Mouse (Mus musculus) cerebral cortex, adult 2 months (tissue): Measurements from ENCODE around the gene Ddx20.

ENCODE experiments used
- WGBS: fragments of 180-500 bp; shearing (Covaris S2); methylation state at CpG from one replicate; pipeline ENCODE4 v1.1.7; 2018; 5-methylcytosine and 5-hydroxymethylcytosine counted together

Gene Ddx20

DNA sequence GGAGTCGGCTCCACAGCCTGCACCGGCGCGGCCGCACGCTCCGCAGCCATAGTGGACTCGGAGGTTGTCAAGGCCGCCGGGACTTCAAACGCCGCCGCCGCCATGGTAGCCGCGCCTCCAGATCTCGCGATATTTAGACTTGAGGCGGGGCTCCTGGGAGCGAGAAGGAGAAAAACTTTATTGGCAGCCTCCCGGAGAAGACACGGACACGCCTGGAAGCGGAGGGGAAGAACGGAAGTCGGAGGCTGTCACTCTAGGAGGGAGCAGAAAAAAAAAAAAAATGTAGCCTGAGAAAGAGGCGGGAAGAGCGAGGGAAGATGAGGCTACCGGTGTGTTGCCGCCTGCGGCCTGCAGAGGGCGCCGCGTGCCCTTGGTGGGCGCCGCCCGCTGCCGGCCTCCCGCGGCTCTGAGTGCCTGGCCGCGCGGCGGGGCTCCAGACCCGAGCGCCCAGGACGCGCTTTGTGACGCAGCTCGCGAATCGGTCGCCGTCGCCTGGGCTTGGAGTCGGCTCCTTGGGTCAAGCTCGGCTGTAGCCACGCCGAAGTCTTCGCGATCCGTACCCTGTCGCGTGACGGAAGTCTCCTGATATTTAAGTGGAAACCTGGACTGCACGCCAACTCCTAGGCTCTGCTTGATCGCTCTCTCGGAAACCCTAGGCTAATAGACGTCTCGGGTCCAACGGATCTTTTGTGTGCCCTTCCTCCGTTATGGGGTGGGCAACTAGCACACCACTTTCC, at the start of gene Ddx20:
Ddx20 (minus strand) TSS at position 251 of the 737 bp plus-strand sequence.
- WGBS: under 1% methylated on average over 72 of the region's 72 CpGs

DNA sequence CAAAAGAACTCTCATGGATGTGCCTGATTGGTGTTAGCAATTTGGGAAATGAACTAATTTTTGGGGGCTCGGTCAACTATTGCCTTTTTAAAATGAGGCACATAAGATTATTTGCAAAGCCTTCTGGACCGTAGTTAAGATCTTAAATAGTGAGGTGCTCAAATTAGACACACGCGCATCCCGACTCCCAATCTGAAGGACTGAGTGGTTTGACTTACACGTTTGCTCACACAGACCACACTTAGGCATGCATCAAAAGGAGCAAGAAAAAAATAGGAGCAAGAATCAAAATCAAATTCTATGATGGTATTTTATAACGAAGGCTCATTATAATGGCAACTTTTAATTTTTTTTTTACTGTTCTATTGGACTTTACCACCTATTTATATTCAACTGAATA, 49.7 kb upstream of the Ddx20 start:
- WGBS: 90% methylated on average over 7 of the region's 7 CpGs

DNA sequence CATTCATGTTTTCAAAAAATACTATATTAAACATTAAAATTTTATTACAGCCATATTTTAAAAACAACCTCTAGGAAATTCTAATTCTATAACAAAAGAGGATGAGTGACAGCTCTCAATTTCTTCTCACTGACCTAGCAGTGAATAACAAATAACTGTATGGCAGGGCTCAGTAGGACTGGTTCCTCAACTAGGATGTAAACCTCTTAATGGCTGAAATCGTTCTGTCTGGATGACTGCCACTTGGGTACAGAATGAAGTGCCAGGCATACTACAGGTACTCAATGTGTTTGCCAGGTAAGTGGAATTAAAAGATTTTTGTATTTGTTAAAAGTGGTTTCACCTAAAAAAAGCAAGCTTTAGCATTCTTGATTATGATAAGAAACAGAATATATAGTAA, 48.8 kb upstream of the Ddx20 start:
- 80% methylated on average over 1 of the region's 1 CpGs for WGBS

DNA sequence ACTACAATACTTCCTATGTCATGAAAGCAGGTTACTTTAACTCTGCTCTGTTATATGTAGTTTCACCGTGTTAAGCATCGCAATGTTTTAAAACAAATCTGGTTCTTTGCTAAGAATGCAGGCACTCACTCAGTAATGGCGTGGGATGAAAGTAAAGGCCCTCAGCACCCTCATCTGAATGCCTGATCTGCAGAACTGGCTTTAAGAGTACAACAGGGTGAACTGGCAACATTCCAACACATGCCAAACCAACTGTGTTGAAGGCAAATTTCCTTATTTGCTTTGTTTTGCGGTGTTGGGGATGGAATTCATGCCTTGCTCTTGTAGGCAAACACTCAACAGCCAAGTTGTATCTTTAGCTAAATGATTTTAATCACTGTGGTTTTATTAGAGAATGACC, 46.2 kb upstream of the Ddx20 start:
- 79% methylated on average over 4 of the region's 4 CpGs for WGBS

DNA sequence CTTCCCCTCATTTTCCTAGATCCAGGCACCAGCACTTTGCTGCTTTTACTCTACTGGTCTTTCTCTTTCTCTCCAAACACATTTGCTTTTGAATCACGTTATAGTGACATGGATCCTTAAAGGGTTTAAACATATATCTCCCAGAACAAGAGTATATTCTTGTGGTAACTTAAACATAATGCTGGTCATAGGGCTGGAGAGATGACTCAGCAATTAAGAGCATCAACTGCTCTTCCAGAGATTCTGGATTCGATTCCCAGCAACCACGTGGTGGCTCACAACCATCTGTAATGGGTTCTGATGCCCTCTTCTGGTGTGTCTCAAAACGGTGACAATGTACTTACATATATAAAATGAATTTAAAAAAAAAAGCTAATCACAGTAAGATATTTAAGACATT, 45.0 kb upstream of the Ddx20 start:
- WGBS: 87% methylated on average over 4 of the region's 4 CpGs

DNA sequence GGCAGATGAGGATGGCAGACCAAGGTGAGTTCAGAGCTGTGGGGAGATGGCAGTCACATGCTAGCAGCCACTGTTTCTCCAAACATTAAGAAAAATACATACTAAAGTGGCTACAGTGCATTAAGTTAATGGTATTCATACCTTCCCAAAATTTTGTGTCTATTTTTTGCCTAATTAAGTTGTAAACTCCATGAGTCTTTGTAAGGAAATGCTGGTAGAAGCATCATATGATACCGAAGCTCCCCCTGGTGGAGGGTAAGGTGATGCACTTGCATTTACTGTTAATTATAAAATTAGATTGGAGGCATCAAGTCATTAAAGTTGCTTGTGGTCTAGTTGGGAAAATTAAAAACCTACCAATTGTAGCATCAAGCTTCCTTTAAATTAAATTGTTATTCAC, 38.7 kb upstream of the Ddx20 start:
- WGBS: 0% methylated on average over 1 of the region's 1 CpGs

DNA sequence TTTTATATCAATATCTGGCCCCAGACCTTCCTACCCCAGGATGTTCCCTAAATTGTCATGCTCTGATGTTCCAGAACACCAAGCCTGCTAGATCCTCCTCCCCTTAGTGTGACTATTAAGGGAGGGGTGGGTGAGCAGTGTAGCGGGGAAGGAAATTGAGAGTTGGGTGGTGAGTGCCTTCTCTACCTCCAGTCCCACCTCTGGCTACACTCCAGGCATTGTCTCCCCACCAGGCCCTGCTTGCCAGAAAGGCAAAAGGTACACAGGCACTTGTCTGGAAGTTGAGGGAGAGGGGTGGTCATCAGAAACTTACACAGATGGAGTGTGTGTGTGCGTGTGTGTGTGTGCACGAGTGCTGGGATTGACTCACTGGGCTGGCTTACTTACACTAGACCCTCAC, 35.1 kb upstream of the Ddx20 start:
- 61% methylated on average over 3 of the region's 3 CpGs for WGBS

DNA sequence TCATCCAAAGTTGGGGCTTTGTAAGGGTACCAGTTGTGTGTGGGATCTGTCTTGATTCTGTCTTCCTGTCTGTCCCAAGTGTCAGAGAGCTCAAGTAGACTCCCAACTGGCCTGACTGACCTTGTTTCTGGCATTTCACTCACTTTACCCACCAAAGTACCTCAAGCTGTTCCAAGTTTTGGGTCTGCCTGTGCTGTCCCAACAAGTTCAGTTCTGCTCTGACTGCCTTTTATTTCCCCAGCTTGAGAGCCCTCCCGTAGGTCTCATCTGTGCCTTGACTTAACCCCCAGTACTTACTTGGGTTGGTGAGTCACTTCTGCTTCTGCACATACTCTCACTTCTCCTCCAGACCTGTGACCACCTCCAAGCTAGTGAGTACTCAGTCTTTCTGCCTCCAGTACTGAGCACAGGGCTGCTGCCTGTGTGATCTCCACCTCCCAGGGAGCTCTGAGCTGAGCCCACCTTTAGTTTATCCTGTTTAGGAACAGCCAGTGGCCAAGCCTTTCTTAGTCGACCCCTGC, 34.4 kb upstream of the Ddx20 start:
- WGBS: 48% methylated on average over 2 of the region's 2 CpGs

DNA sequence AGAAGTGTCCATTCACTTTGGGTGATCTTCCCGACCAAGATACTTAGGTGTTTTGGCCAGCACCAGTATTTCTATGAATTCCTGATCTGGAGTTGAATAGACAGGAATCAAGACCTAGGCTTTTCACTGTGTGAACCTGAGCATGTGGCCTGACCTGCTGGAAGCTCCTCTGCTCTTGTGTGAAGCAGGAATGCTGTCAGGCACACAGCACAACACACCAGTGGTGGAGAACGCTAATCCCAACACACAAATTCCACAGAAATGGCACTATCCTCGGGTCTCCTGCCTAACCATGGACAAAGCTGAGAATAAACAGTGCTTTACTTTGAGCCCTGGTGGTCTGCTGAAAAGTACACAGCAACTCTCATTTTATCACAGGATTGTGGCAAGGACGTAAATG, 33.1 kb upstream of the Ddx20 start:
- 49% methylated on average over 4 of the region's 4 CpGs for WGBS

DNA sequence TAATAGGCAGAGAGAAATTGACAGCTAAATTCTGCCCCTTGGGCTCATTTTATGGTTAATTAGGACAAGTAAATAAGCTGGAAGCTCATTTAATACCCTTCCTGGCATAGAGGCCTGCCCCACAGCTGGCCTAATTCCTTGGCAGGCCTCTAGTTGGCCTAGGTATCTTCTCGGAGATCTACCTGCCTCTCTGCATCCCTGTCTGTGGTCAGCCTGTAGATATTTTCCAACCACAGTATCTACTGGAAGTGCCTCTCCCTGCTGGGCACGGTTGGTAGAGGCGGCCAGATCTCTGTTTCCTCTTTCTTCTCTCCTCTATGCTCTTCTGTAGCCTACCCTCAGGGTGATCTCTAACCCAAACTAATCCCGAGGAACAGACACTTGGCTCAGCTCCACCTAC, 32.6 kb upstream of the Ddx20 start:
- 45% methylated on average over 4 of the region's 4 CpGs for WGBS

DNA sequence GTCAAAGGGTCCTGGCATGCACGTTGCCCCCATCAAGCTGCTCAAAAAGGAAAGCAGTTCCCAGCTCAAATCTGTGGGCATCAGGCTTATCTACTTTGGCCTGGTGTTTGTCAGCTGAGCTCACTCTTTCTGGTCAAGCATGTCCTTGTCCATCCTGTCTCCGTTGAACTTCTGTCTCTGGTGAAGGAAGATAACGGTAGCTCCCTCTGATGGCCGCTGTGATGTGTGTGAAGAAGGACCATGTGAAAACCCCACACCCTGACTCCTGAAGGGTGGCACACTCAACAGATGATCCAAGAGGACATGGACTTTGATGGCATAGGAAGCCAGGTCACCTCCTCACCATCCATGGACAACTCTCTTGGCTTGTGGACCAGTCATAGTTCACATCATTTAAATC, 31.4 kb upstream of the Ddx20 start:
- WGBS: 49% methylated on average over 4 of the region's 4 CpGs

DNA sequence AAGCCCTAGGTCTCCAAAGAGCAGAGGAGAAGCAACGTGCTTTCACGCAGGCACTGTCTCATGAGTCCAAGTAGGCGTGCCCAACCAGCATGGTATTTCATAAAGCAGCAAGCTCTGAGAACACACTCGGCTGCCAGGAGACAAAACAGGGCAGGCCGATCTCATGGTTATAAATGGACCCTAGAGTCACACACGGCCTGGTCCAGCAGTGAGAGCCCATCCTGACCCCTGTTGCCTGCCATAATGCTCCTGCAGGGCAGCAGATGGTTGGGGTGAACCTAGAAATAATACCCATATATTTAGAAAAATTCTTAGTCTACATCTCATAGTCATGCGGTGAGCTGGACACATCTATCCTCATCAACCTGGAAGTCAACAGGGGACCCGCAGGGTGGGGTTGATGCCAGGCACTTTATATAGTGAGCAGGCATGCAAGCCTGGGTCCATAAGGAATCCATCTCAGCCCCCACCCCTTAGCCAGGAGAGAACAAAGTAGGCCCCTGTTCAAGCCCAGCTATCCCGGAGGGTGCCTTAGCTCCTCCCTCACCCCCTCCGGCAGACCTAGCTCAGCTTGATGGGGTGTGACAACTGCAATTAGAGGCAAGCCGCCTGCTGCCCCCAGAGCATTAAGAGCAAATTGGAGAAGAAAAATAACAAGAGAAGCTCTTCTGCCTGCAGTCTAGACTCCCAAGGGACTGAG, 30.6 kb upstream of the Ddx20 start:
- WGBS: 41% methylated on average over 11 of the region's 11 CpGs

DNA sequence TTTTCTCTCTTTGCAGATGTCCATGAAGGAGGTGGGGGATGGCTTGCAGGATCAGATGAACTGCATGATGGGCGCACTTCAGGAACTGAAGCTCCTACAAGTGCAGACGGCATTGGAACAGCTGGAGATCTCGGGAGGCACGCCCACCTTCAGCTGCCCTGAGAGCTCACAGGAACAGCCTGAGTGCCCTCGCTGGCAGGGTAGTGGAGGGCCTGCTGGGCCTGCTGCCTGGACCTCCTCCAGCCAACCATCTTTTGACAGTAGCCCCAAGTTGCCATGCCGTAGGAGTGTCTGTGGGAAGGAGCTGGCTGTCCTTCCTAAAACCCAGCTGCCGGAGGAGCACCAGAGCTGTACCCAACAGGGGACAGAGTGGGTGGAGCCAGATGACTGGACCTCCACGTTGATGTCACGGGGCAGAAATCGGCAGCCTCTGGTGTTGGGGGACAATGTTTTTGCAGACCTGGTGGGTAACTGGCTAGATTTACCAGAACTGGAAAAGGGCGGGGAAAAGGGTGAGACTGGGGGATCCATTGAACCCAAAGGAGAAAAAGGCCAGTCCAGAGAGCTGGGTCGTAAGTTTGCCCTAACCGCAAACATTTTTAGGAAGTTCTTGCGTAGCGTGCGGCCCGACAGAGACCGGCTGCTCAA, 29.1 kb upstream of the Ddx20 start:
- WGBS: 55% methylated on average over 18 of the region's 18 CpGs

DNA sequence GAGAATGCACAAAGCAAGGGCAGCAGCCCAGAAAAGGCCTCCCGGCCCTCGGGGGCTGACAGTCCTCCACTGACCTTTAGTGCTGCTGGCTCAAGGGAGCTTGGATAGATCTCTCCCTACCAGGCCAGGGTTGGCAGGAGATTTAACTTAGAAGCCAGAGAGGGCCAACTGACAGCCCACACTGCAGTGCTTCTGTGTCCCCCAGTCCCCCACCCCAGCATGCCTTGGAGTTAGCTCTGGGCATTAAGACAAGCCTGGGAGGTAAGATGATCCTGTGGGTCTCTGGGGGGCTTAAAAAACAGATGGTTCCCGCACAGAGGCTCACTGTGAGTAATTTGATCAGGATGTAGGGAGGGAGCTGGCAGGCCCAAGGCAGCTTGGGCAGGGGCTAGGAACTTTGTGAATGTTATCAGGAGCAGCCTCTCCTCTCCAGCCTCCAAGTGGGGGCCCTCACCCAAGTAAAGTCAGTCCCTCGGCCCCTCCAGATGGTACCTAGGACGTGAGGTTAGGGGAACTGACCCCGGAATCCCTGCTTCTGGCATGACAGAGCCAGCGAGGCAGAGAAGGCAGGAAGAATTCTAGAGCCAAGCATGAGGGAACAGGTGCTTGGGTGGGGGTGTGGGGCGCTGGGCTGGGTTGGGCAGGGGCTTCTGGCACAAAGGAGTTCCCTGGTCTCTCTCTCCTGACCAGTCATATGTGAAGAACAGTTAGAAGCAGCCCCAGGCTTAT, 26.9 kb upstream of the Ddx20 start:
- 28% methylated on average over 8 of the region's 8 CpGs for WGBS

DNA sequence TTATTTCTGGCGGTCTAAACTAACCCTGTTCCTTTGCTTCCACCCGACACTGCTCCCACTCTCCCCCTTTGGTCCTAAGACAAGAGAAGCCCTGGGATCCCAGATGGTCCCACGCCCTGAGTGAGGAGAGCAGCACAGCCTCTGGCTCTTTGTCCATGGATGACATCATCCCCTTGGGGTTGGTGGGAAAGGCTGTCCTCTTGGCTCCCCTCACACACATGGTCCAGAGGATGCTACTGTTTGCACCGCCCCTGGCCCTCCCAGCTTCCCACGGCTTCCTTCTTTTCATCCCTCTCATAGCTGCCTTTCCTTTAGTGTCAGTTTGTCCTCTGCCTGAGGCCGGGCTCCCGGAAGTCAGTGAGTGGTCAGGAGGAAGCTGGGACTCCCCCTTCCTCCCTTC, 24.4 kb upstream of the Ddx20 start:
- WGBS: 39% methylated on average over 7 of the region's 7 CpGs

DNA sequence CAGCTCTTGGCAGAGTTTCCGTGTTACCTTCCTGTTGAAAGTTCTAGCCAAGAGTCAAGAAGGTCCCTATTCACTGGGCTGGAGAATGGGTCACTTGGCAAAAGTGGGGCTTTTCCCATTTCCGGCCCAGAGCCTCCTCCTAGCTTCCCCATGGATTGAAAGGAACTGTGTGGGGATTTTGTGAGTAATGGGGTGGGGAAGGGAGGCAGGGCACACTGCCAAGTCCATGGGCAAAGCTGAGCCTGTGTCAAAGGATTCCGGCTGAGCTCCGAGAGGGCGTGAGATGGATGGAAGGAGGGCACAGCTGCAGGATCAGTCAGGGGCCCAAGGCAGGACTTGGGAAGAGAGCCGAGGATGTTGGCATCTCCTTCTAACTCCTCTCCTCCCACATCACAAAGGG, 22.9 kb upstream of the Ddx20 start:
- 29% methylated on average over 6 of the region's 6 CpGs for WGBS

DNA sequence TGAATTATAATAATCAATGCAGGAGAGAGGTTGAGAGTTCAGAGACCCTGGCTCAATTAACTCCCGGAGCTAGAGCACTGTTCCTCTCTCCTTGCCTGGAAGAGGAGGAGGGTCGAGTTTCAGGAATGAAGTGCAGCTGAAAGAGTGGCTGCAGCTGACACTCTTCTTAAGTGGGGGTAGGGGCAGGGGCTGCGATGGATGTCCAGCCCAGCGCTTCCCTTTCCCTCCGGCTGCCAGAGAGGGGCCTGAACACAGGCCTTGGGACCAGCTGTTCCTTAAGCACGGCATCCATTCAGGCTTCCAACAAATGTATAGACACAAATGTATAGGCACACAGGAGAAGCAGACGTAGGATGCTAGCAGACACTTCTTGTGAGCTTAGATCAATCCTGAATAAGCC, 20.2 kb upstream of the Ddx20 start:
- WGBS: 42% methylated on average over 7 of the region's 7 CpGs

DNA sequence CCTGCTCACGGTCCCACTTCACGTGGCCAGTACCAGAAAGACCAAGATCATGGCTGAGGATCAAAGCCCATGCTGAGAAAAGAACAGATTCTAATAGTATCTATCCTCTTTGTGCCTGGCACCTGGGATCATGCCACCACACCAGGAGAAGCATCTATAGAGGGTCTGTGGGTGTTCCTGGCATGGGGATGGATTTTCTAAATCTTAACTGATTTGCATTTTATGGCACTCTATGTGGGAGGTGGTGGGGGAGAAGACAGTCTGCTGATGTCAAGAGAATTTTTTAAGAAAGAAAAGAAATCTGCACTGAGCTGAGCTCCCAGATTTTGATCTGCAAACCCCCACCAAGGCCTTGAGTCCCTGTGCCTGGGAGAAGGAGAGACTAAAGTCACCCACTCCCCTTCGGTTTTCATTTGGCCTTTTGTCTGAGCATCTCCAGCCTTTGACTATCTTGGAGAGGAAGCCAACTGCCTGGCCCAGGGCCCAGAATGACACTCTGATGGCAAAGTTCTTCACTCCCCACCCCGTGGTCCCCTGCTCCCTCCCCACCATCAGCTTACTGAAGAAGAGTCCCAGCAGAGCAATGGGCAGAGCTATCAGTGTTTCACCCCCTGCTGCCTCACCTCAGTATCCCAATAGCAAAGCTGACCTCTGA, 19.1 kb upstream of the Ddx20 start:
- WGBS: 13% methylated on average over 4 of the region's 4 CpGs

DNA sequence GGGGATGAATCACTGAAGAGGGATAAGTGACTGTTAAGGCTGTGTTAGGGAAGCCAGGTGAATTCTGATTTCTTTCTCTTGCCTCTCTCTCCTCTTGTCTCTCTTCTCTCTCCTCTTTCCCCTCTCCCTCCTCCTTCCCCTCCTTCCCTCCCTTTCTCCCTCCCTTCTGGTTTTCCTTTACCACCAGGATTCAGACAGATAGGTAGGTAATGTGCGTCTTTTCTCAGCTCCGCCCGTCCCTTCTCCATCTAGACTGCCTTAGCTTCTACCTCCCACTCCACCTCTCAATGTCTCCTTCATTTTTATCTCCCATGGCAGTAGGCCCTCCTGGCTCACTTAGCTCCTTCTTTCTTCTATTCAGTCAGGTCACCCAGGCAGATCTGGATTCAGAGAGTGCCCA, 18.2 kb upstream of the Ddx20 start:
- 16% methylated on average over 3 of the region's 3 CpGs for WGBS

DNA sequence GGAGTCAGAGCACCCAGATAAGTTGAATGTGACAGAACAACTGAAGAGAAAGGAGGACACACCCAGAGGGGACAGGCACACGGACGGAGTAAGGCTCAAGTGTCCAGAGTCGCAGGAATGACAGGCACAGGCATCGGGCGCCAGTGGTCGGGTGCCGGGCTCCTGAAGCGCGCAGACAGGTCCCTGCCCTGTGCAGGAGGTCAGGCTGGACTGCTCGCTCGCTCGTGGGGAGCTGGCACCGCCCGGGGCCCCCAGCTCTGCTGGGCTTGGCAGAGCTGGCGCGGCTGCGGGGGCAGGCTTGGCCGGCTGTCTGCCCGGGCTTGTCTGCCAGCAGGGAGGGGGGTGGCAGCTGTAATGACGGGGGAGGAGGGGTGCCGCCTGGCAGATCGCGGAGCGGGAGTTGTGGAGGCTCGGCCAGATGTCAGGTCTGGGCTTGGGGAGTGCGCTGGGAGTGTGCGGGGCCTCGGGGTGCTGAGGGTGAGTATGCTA, 17.7 kb upstream of the Ddx20 start:
- WGBS: under 1% methylated on average over 28 of the region's 28 CpGs
